Mouse (Mus musculus): ENCODE data around the gene Gimd1. TPM values are rescaled to one million over a fixed set of nuclear protein-coding genes. Genes with fewer than 3 reads are reported as not detected.

The Gimd1 gene
- total RNA-seq, 2 experiments from 2014 or later = not detected

Other genes starting within 250 kb of the Gimd1 start
- gene Tbck, start 54.3 kb downstream of the Gimd1 start, total RNA-seq (2021) = 10 to 100 TPM; 35.1 to 35.4 TPM
- gene Aimp1, start 54.5 kb downstream of the Gimd1 start, total RNA-seq (2021) = 10 to 100 TPM; 54.2 to 59.1 TPM

Data from layer of hippocampus, postnatal 36 days (tissue).